Mouse (Mus musculus): ENCODE results near the gene Micu2. TPM values are rescaled to one million over a fixed set of nuclear protein-coding genes. Genes with fewer than 3 reads are reported as not detected.
"Not testable (repeated sequence)": the region's sequence is repeated elsewhere in the genome, so short reads cannot be mapped to it uniquely, and the experiment has no call there.

The Micu2 gene
- polyA plus RNA-seq, 1 experiment: 36.2 TPM

DNA sequence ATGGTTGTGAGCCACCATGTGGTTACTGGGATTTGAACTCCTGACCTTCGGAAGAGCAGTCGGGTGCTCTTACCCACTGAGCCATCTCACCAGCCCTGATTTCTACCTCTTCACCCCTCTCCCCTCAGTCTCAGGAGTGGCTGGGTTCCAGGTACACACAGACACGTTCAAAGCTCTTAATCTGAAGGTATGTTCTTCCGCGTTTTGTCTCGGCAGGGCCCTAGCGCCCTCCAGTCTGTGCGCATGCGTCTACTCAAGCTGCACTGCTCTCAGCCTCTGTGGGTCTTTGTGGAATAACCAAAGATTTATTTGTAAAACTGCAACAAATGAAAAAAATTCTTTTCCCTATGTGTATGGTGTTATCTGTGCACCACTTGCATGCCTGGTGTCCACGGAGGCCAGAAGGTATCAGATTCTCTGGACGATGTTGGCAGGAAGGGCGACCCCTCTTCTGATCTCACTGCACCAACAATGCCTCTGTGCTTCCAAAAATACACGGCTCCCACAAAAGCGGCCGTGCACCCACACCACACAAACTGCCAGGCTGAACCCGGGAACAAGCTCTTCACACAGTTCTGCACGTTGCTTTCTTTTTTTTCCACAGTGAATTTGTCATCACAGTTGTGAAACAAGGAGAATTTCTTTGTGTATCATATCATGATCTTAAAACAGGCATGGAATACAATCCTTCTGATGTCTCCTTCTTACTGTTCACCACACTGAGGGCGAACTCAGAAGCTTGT is 78.3 kb downstream of the Micu2 start:
- Histone ChIP-seq H3K27ac (ENCODE audit: insufficient read depth, low read length) (no peak overlapping the region), H3K9me3 (replicated peaks; ENCODE audit: control insufficient read depth, insufficient read depth, low read length, poor library complexity, severe bottlenecking) (no peaks in the 10 kb centered on the region), H3K4me3 (ENCODE audit: low read depth, low read length) (peak overlapping the region; percentile 17; the same call in 1 of the 2 replicates), H3K36me3 (ENCODE audit: control insufficient read depth, insufficient read depth, low read length, poor library complexity, severe bottlenecking) (no peaks in the 10 kb centered on the region), H3K27me3 (ENCODE audit: control insufficient read depth, insufficient read depth, low read length, poor library complexity, severe bottlenecking) (no peaks in the 10 kb centered on the region), H3K9ac (ENCODE audit: low read depth, poor library complexity, severe bottlenecking) (no peak overlapping the region), H3K4me1 (ENCODE audit: control insufficient read depth, insufficient read depth, low read length) (no peaks in the 10 kb centered on the region)
- TF ChIP-seq POLR2A (IDR thresholded peaks at IDR 0.05; ENCODE audit: insufficient read depth, low read length) (no peak), EP300 (IDR thresholded peaks at IDR 0.05; ENCODE audit: insufficient read depth, low read depth, low read length) (no peak), CTCF (IDR thresholded peaks at IDR 0.05; ENCODE audit: low read depth, low read length) (no peak)

DNA sequence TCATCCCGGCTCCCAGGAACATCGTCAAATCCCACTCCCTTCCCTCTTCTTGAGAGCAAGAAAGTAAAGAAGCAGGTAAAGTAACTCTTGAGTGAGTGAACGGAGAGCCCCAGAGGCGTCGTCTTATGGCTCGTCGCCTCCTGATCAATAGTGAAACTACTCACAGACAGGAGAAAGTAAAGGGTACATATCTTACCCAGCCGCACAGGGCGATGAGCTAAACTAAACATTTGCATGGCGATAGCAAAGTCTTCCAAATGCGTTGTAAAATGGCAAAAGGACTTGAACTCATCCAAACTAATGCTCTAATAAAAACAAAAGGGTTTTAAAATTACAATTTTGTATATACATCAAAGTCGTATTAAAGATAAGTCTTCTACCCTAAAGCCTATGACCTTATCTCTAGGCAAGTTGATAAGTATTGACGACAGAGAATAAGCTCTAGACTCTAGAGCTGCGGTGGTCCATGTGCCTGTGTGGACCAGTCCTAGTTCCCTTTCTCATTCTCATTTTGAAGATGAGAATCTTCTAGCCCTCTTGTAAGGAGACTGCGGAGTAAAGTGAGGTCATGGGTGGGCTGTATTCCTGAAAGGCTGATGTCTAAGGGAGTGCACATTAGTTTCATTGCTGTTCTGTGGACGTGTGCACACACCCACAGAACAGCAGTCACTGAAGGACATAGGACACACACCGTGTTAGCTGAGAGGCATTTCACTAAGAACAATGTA is 79.8 kb downstream of the Micu2 start:
- no peak overlapping the region for H3K9ac ChIP-seq (ENCODE audit: low read depth, poor library complexity, severe bottlenecking)
- no peaks in the 10 kb centered on the region for H3K27me3 ChIP-seq (ENCODE audit: control insufficient read depth, insufficient read depth, low read length, poor library complexity, severe bottlenecking)
- H3K4me3 ChIP-seq (ENCODE audit: low read depth, low read length): no peak overlapping the region
- no peaks in the 10 kb centered on the region for H3K9me3 ChIP-seq (replicated peaks; ENCODE audit: control insufficient read depth, insufficient read depth, low read length, poor library complexity, severe bottlenecking)
- no peaks in the 10 kb centered on the region for H3K4me1 ChIP-seq (ENCODE audit: control insufficient read depth, insufficient read depth, low read length)
- H3K27ac ChIP-seq (ENCODE audit: insufficient read depth, low read length): no peak overlapping the region
- TF ChIP-seq POLR2A (IDR thresholded peaks at IDR 0.05; ENCODE audit: insufficient read depth, low read length) (no peak), CTCF (IDR thresholded peaks at IDR 0.05; ENCODE audit: low read depth, low read length) (no peak), EP300 (IDR thresholded peaks at IDR 0.05; ENCODE audit: insufficient read depth, low read depth, low read length) (no peak)
- H3K36me3 ChIP-seq (ENCODE audit: control insufficient read depth, insufficient read depth, low read length, poor library complexity, severe bottlenecking): no peaks in the 10 kb centered on the region

DNA sequence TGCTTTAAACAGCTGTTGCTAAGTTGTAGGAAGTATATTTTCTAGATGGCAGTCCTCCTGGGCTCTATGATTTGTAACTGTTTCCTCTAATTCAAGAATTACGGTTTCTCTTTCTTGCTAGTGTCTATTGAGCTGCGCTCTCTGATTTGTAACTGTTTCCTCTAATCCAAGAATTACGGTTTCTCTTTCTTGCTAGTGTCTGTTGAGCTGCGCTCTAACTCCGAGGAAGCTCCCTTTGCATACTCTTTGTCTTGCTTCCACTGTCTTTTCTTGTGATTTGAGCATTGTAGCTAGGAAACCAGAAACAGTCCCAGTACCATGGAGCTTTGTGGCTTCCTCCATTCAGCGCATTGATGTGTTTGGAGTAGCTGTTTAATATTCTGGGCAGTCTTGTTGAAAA is 83.7 kb downstream of the Micu2 start:
- Histone ChIP-seq H3K4me1 (ENCODE audit: control insufficient read depth, insufficient read depth, low read length) (peaks cover 2% of the 10 kb centered on the region), H3K27me3 (ENCODE audit: control insufficient read depth, insufficient read depth, low read length, poor library complexity, severe bottlenecking) (no peaks in the 10 kb centered on the region), H3K36me3 (ENCODE audit: control insufficient read depth, insufficient read depth, low read length, poor library complexity, severe bottlenecking) (no peaks in the 10 kb centered on the region), H3K27ac (ENCODE audit: insufficient read depth, low read length) (no peak overlapping the region), H3K4me3 (ENCODE audit: low read depth, low read length) (no peak overlapping the region), H3K9ac (ENCODE audit: low read depth, poor library complexity, severe bottlenecking) (no peak overlapping the region), H3K9me3 (replicated peaks; ENCODE audit: control insufficient read depth, insufficient read depth, low read length, poor library complexity, severe bottlenecking) (no peaks in the 10 kb centered on the region)
- TF ChIP-seq EP300 (IDR thresholded peaks at IDR 0.05; ENCODE audit: insufficient read depth, low read depth, low read length) (no peak), POLR2A (IDR thresholded peaks at IDR 0.05; ENCODE audit: insufficient read depth, low read length) (no peak), CTCF (IDR thresholded peaks at IDR 0.05; ENCODE audit: low read depth, low read length) (no peak)

DNA sequence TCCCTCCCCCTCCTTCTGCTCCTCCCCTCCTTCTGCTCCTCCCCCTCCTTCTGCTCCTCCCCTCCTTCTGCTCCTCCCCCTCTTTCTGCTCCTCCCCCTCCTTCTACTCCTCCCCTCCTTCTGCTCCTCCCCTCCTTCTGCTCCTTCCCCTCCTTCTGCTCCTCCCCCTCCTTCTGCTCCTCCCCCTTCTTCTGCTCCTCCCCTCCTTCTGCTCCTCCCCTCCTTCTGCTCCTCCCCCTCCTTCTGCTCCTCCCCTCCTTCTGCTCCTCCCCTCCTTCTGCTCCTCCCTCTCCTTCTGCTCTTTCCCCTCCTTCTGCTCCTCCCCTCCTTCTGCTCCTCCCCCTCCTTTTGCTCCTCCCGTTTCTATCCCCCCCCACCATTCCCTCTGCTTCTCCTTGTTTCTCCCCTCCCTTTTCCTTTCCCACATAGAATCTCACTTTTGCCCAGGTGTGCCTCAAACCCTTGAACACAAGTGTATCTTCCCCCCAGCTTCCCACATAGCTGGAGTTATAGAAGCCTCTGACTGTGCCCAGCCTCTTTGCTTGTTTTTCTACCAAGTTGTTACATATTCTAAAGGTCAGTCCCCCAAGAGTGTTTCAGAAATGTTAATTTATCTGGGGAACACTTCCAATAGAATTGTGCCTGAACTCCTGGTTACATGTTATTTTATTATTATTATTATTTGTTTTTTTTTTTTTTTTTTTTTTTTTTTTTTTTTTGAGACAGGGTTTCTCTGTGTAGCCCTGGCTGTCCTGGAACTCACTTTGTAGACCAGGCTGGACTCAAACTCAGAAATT is 86.7 kb downstream of the Micu2 start:
- not testable (repeated sequence) for H3K4me3 ChIP-seq (ENCODE audit: low read depth, low read length); H3K27me3 ChIP-seq (ENCODE audit: control insufficient read depth, insufficient read depth, low read length, poor library complexity, severe bottlenecking); H3K4me1 ChIP-seq (ENCODE audit: control insufficient read depth, insufficient read depth, low read length); H3K36me3 ChIP-seq (ENCODE audit: control insufficient read depth, insufficient read depth, low read length, poor library complexity, severe bottlenecking); H3K9me3 ChIP-seq (replicated peaks; ENCODE audit: control insufficient read depth, insufficient read depth, low read length, poor library complexity, severe bottlenecking); H3K9ac ChIP-seq (ENCODE audit: low read depth, poor library complexity, severe bottlenecking)
- H3K27ac ChIP-seq (ENCODE audit: insufficient read depth, low read length): 0 out of 2 replicates have a peak overlapping the region, but pooled peaks have one; percentile 38

DNA sequence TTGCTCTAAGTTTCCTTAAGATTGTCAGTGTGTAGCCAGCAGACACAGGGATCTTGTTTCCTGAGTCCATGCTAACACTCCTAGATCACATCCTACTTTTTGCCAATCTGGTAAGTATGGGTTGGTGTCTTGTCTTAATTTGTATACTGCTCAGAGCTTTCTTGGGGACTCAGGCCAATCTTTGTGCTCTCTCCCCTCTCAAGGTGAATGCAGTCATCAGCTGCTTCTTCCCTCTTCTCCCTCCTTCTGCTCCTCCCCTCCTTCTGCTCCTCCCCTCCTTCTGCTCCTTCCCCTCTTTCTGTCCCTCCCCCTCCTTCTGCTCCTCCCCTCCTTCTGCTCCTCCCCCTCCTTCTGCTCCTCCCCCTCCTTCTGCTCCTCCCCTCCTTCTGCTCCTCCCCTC is 87.3 kb downstream of the Micu2 start:
- H3K27me3 ChIP-seq (ENCODE audit: control insufficient read depth, insufficient read depth, low read length, poor library complexity, severe bottlenecking); H3K36me3 ChIP-seq (ENCODE audit: control insufficient read depth, insufficient read depth, low read length, poor library complexity, severe bottlenecking); H3K4me3 ChIP-seq (ENCODE audit: low read depth, low read length); H3K4me1 ChIP-seq (ENCODE audit: control insufficient read depth, insufficient read depth, low read length); H3K9ac ChIP-seq (ENCODE audit: low read depth, poor library complexity, severe bottlenecking); H3K9me3 ChIP-seq (replicated peaks; ENCODE audit: control insufficient read depth, insufficient read depth, low read length, poor library complexity, severe bottlenecking): not testable (repeated sequence)
- H3K27ac ChIP-seq (ENCODE audit: insufficient read depth, low read length): peak overlapping the region; percentile 63; the same call in 1 of the 2 replicates

DNA sequence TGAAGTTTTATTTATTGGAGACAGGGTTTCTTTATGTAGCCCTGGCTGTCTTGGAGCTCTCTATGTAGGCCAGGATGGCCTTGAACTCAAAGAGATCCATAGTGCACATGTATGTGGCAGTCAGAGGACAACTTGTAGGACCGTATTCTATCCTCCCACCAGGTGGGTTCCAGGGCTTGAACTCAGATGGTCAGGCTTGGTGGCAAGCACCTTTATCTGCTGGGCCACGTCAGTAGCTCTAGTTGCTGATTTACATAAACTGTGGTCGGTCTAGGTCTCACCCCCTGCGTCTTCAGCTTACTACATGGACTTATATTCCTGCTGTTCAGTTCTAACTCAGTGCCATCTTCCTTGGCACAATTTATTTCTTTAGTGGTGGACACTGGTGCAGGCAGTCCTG is 87.7 kb downstream of the Micu2 start:
- Histone ChIP-seq H3K36me3 (ENCODE audit: control insufficient read depth, insufficient read depth, low read length, poor library complexity, severe bottlenecking) (no peaks in the 10 kb centered on the region), H3K4me3 (ENCODE audit: low read depth, low read length) (no peak overlapping the region), H3K4me1 (ENCODE audit: control insufficient read depth, insufficient read depth, low read length) (peaks cover 9% of the 10 kb centered on the region), H3K9ac (ENCODE audit: low read depth, poor library complexity, severe bottlenecking) (no peak overlapping the region; the same call in 1 of the 2 replicates), H3K27me3 (ENCODE audit: control insufficient read depth, insufficient read depth, low read length, poor library complexity, severe bottlenecking) (no peaks in the 10 kb centered on the region), H3K27ac (ENCODE audit: insufficient read depth, low read length) (peak overlapping the region; percentile 63; the same call in 1 of the 2 replicates), H3K9me3 (replicated peaks; ENCODE audit: control insufficient read depth, insufficient read depth, low read length, poor library complexity, severe bottlenecking) (no peaks in the 10 kb centered on the region)
- no peak for TF ChIP-seq POLR2A (IDR thresholded peaks at IDR 0.05; ENCODE audit: insufficient read depth, low read length)
- TF ChIP-seq CTCF (IDR thresholded peaks at IDR 0.05; ENCODE audit: low read depth, low read length): no peak
- TF ChIP-seq EP300 (IDR thresholded peaks at IDR 0.05; ENCODE audit: insufficient read depth, low read depth, low read length): no peak
